Mouse (Mus musculus) c-Kit-negative CD71-positive TER-119-positive erythroid progenitor cells, embryonic 14.5 days (primary cell): ENCODE measurements around the gene Ppm1j.

Experiments
- DNase-seq: peaks from one replicate; pipeline ENCODE4 v3.0.0-alpha.2; 2013; ENCODE audit warnings: low read depth, low spot score

Gene Ppm1j

GRCm38 (mm10) chr3:104783971-104784500, 3.2 kb downstream of the Ppm1j start:
- DNase-seq = no peak

GRCm38 (mm10) chr3:104785284-104785683, 4.4 kb downstream of the Ppm1j start:
- DNase-seq = no peak

DNA sequence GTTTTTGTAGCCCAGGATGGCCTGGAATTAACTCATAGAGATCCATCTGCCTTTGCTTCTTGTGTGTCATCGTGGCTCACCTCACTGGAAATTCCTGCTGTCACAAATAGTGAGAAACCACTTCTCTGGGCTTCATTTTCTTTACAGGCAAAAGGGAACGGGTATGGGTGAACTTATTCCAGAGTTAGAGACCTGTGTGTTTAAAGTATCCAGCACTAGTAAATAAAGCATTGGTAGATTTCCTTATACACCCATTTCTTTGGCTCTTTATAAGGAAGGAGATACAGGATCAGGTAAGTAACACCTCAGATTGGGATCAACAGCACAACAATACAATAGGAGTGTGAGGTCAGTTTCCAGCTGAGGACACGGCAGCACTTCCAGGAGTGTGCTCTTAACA, 7.2 kb downstream of the Ppm1j start, which contains the start of gene Rhoc:
Gene Rhoc (plus strand): TSS at position 301 of the 400 bp plus-strand sequence.
- DNase-seq = no peak

GRCm38 (mm10) chr3:104788561-104789311, 7.9 kb downstream of the Ppm1j start:
- DNase-seq = no peak

DNA sequence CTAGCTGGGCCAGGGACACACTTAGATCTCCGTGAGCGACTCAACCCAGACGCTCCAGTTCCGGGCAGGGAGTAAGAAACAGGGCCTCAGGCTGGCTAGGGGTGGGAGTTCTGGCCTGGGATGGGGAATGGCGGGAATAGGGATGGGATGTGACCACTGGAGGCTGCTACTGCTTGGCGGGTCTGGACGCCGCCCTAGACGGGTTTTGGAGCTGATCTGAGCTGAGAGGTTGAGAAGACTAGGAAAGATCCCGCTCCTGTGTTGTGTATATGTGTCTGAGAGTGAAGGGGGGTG, 8.4 kb downstream of the Ppm1j start:
- DNase-seq = no peak

- no peak for DNase-seq
Measured at GRCm38 (mm10) chr3:104789822-104790221, 9.0 kb downstream of the Ppm1j start.

- DNase-seq = no peak
Measured at GRCm38 (mm10) chr3:104790401-104790937, 9.6 kb downstream of the Ppm1j start.

GRCm38 (mm10) chr3:104791017-104791416, 10.2 kb downstream of the Ppm1j start:
- DNase-seq = no peak

- DNase-seq = no peak
Measured at GRCm38 (mm10) chr3:104791671-104792070, 10.8 kb downstream of the Ppm1j start.

DNA sequence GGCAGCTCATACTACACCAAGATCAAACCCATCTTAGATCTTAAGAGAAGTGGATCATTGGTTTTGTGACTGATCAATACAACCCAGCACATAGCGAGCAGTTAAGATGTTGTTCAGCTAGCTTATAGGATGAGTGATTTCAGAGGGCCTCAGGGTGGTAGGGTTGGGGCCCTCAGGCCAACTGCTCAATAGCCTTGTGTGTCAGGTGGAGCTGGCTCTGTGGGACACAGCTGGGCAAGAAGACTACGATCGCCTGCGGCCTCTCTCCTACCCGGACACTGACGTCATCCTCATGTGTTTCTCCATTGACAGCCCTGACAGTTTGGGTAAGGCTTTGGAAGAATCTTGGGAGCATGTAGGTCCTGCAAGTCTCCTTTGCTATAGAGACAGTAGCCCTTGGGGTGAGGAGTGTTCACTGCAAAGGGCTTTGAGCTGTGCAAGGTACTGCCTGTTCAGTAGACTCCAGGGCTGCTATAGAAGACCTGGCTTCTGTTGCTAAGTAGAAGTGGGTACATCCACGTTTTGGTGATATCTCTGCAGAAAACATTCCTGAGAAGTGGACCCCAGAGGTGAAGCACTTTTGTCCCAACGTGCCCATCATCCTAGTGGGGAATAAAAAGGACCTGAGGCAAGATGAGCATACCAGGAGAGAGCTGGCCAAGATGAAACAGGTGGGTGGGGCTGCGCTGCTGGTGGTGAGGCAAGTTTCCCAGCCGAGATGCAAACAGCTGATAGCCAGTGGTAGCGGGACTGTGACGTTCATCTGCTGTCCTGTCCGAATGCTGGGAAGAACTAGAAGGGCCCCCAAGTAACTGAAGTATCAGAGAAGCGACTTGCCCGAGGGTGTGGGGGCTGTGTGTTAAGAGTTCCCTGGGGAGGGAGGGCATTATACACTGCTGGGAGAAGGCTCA, 11.8 kb downstream of the Ppm1j start:
- DNase-seq = no peak

- DNase-seq = no peak
Measured at GRCm38 (mm10) chr3:104793871-104794828, 13.3 kb downstream of the Ppm1j start.

- no peak for DNase-seq
Measured at GRCm38 (mm10) chr3:104794953-104795470, 14.2 kb downstream of the Ppm1j start.

GRCm38 (mm10) chr3:104795661-104796340, 14.9 kb downstream of the Ppm1j start:
- no peak for DNase-seq

- DNase-seq = no peak
Measured at GRCm38 (mm10) chr3:104796430-104797082, 15.7 kb downstream of the Ppm1j start.

- DNase-seq = no peak
Measured at GRCm38 (mm10) chr3:104800681-104801080, 19.8 kb downstream of the Ppm1j start.

DNA sequence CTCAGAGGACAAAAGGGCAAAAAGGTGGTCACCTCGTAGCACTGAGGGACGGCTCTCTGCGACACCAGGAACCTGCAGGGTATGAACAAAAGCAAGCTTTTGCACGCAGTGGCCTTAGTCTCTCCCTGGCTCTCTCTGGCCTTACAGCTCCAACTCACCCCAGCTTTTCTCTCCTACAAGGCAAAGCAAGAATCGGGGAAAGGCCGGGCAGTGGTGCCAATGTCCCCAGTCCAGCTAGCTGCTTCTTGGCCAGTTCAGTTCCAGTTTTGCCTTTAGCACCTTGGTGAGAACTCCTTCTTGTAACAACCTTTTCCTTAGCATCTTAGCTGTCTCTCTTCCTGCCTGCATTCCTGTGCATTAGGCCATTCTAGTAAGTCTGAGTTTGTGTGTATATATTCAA, 20.6 kb downstream of the Ppm1j start:
- no peak for DNase-seq

GRCm38 (mm10) chr3:104804312-104804711, 23.5 kb downstream of the Ppm1j start:
- DNase-seq = no peak

DNA sequence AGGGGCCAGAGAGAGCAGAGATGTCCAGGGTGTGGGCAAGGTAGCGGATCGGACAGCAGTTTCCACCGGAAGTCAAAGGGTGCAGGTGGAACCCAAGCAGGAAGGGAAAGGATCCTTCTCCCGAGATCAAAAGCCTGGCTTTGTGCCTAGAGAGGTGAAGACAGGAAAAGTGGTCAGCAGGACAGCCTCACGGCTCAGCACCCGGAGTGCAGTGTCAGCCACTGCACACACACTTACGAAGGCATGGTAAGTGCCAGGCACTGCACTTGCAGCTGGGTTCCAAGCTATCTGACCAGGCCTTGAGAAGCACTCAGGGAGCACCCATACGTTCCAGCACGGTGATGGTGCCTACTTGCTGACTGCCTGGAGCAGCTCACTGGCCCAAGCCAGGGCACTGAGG, 24.7 kb downstream of the Ppm1j start:
- no peak for DNase-seq

DNA sequence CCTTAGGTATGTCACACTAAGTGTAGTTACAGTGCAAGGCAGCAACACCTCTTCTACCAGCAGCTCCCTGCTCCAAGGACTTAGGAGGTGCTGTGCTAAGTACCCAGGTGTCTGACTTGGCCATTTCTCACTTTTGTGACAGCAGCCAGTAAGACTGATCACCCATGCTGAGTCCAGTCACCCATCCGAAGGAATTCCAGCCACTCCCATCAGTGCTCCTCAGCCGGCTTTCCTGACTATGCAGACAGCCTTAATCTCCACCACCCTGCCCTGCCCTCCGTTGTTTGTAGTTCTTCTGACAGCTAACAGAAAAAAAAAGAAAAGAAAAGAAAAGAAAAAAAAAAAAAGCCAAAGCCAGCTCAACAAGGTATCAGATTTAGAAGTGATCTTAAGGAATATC, 30.9 kb downstream of the Ppm1j start:
- no peak for DNase-seq

DNA sequence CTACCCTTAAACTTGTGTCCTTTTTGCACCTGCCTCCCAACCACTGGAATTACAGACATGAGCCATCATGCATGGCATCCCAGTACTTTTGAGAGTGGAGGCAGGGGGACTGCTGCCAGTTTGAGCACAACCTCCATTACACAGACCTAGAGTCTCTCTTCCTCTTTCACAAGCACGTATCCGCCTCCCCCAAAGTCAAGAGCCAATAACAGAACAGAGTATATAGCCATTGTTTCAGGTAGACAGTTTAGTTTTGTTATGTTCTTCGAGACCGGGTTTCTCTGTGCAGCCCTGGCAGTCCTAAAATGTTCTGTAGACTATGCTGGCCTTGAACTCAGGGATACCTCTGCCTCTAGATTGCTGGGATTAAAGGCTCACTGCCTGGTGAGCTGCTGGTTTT, 31.4 kb downstream of the Ppm1j start:
- no peak for DNase-seq
